Mouse (Mus musculus): ENCODE measurements around the gene Fam217b. TPM values are rescaled to one million over a fixed set of nuclear protein-coding genes. Genes with fewer than 3 reads are reported as not detected.

The Fam217b gene
- total RNA-seq, 1 experiment from 2014 or later, result 3.6 TPM

- no peak for DNase-seq
These were observed 23.0 kb downstream of the Fam217b start for GRCm38 (mm10) chr2:178437311-178437710.

GRCm38 (mm10) chr2:178449386-178449785 lies 35.1 kb downstream of the Fam217b start:
- no peak for DNase-seq

GRCm38 (mm10) chr2:178450236-178450635 lies 35.9 kb downstream of the Fam217b start:
- no peak for DNase-seq

GRCm38 (mm10) chr2:178450961-178451360 lies 36.6 kb downstream of the Fam217b start:
- DNase-seq, result no peak

- DNase-seq, result no peak
These were observed 40.6 kb downstream of the Fam217b start for GRCm38 (mm10) chr2:178454664-178455516.

GRCm38 (mm10) chr2:178457414-178457813 lies 43.1 kb downstream of the Fam217b start:
- DNase-seq, result no peak

GRCm38 (mm10) chr2:178460353-178460752 lies 46.0 kb downstream of the Fam217b start:
- no peak for DNase-seq

- DNase-seq, result no peak
These were observed 57.5 kb downstream of the Fam217b start for GRCm38 (mm10) chr2:178471546-178472480.

- DNase-seq, result no peak
These were observed 59.6 kb downstream of the Fam217b start for GRCm38 (mm10) chr2:178473916-178474315.

Other genes starting within 250 kb of the Fam217b start
- 0.27 and 0.38 TPM in 2 replicates for gene Sycp2, start 6.8 kb upstream of the Fam217b start, total RNA-seq (2021)
- gene Ppp1r3d, start 52 bp upstream of the Fam217b start, total RNA-seq (2021), result 2.6 and 3.8 TPM in 2 replicates
- not detected in 2 replicates for gene Cdh26, start 16.0 kb downstream of the Fam217b start, total RNA-seq (2021)

All from adrenal gland, postnatal 25 days (tissue).